Mouse (Mus musculus) MEL (cell line): ENCODE measurements around the gene Gpr3. TPM values are rescaled to one million over a fixed set of nuclear protein-coding genes. Genes with fewer than 3 reads are reported as not detected.

Experiments
- DNase-seq: peaks from one replicate; pipeline ENCODE4 v3.0.0; 2011; ENCODE audit warnings: low read depth, low spot score
- H3K27ac ChIP-seq: 2 replicates; pipeline ENCODE4 v1.5.1; 2012; ENCODE audit warnings: low read depth, mild to moderate bottlenecking, control low read depth, low read length, moderate library complexity; ENCODE audit not compliant: control insufficient read depth
- H3K27me3 ChIP-seq, 2 experiments: fragments of 150-350 bp in 1 of 2; sonication (generic) in 1 of 2; 2 replicates each; pipeline ENCODE4 v1.6.1; 2012; ENCODE audit warnings: low read length in 2 of 2, mild to moderate bottlenecking in 2 of 2, improper control_type of control experiment in 1 of 2, moderate library complexity in 1 of 2; ENCODE audit not compliant: insufficient read depth in 2 of 2, control insufficient read depth in 1 of 2
- H3K36me3 ChIP-seq, 2 experiments: 2 replicates each; pipeline ENCODE4 v1.6.1; 2012 to 2014; ENCODE audit warnings: low read length in 2 of 2, improper control_type of control experiment in 1 of 2, inconsistent platforms in 1 of 2, mild to moderate bottlenecking in 1 of 2; ENCODE audit not compliant: insufficient read depth in 2 of 2, control insufficient read depth in 1 of 2
- H3K4me1 ChIP-seq, 2 experiments: fragments of 150-350 bp in 1 of 2; sonication (generic) in 1 of 2; 2 replicates each; pipeline ENCODE4 v1.6.1; 2012; ENCODE audit warnings: low read length in 2 of 2, improper control_type of control experiment in 1 of 2, mild to moderate bottlenecking in 1 of 2; ENCODE audit not compliant: insufficient read depth in 2 of 2, control insufficient read depth in 1 of 2
- H3K4me3 ChIP-seq, 2 experiments: fragments of 150-350 bp in 1 of 2; sonication (generic) in 1 of 2; 2 replicates each; pipeline ENCODE4 v1.5.1; 2012; ENCODE audit warnings: low read depth in 2 of 2, low read length in 2 of 2, mild to moderate bottlenecking in 2 of 2, moderate library complexity in 2 of 2, control low read depth in 1 of 2, improper control_type of control experiment in 1 of 2; ENCODE audit not compliant: control insufficient read depth in 1 of 2, insufficient read depth in 1 of 2
- H3K79me2 ChIP-seq: 2 replicates; pipeline ENCODE4 v1.6.1; 2012; ENCODE audit warnings: mild to moderate bottlenecking, low read length, moderate library complexity; ENCODE audit not compliant: control insufficient read depth, poor library complexity, insufficient read depth
- H3K9ac ChIP-seq: 2 replicates; pipeline ENCODE4 v1.6.1; 2012; ENCODE audit warnings: low read depth, mild to moderate bottlenecking, control low read depth, low read length, moderate library complexity; ENCODE audit not compliant: control insufficient read depth, poor library complexity, severe bottlenecking
- H3K9me3 ChIP-seq: fragments of 150-350 bp; sonication (generic); replicated peaks from 2 replicates; pipeline ENCODE4 v1.6.1; 2012; ENCODE audit warnings: mild to moderate bottlenecking, low read length, improper control_type of control experiment, moderate library complexity; ENCODE audit not compliant: insufficient read depth
- BHLHE40 ChIP-seq: IDR thresholded peaks from 2 replicates; pipeline ENCODE4 v1.6.1; 2012; ENCODE audit warnings: low read depth, mild to moderate bottlenecking, inconsistent platforms, low read length, improper control_type of control experiment, borderline replicate concordance
- ELF1 ChIP-seq: IDR thresholded peaks from 2 replicates; pipeline ENCODE4 v1.6.1; 2014; ENCODE audit warnings: low read depth, mild to moderate bottlenecking, inconsistent platforms, low read length, improper control_type of control experiment, moderate library complexity
- EP300 ChIP-seq, 2 experiments: IDR thresholded peaks; 2 replicates each; pipeline ENCODE4 v1.6.1; 2011; ENCODE audit warnings: improper control_type of control experiment in 2 of 2, low read length in 2 of 2, low read depth in 1 of 2, mild to moderate bottlenecking in 1 of 2
- ETS1 ChIP-seq: IDR thresholded peaks from 2 replicates; pipeline ENCODE4 v1.6.1; 2012; ENCODE audit warnings: low read depth, mild to moderate bottlenecking, inconsistent platforms, low read length, improper control_type of control experiment, moderate library complexity
- GATA1 ChIP-seq: IDR thresholded peaks from 2 replicates; pipeline ENCODE4 v1.6.1; 2011; ENCODE audit warnings: low read depth, low read length, improper control_type of control experiment
- HCFC1 ChIP-seq: IDR thresholded peaks from 2 replicates; pipeline ENCODE4 v1.6.1; 2012; ENCODE audit warnings: low read depth, mild to moderate bottlenecking, inconsistent platforms, low read length, improper control_type of control experiment, moderate library complexity
- MAFK ChIP-seq: IDR thresholded peaks from 2 replicates; pipeline ENCODE4 v1.6.1; 2011; ENCODE audit warnings: low read depth, mild to moderate bottlenecking, low read length, improper control_type of control experiment, borderline replicate concordance
- MAZ ChIP-seq: IDR thresholded peaks from 2 replicates; pipeline ENCODE4 v1.6.1; 2012; ENCODE audit warnings: low read depth, mild to moderate bottlenecking, inconsistent platforms, low read length, improper control_type of control experiment
- MYC ChIP-seq: IDR thresholded peaks from 2 replicates; pipeline ENCODE4 v1.6.1; 2011; ENCODE audit warnings: low read depth, mild to moderate bottlenecking, low read length, improper control_type of control experiment, moderate library complexity
- POLR2A ChIP-seq, 2 experiments: IDR thresholded peaks; 2 replicates each; pipeline ENCODE4 v1.6.1; 2011 to 2012; ENCODE audit warnings: low read length in 2 of 2, mild to moderate bottlenecking in 2 of 2, control low read depth in 1 of 2, improper control_type of control experiment in 1 of 2, low read depth in 1 of 2, moderate library complexity in 1 of 2; ENCODE audit not compliant: control insufficient read depth in 1 of 2, insufficient read depth in 1 of 2, poor library complexity in 1 of 2
- RAD21 ChIP-seq: IDR thresholded peaks from 2 replicates; pipeline ENCODE4 v1.6.1; 2011; ENCODE audit warnings: mild to moderate bottlenecking, low read depth, low read length, improper control_type of control experiment
- RCOR1 ChIP-seq: IDR thresholded peaks from 2 replicates; pipeline ENCODE4 v1.6.1; 2012; ENCODE audit warnings: low read depth, mild to moderate bottlenecking, inconsistent platforms, low read length, improper control_type of control experiment
- SIN3A ChIP-seq: IDR thresholded peaks from 2 replicates; pipeline ENCODE4 v1.6.1; 2012; ENCODE audit warnings: low read length, improper control_type of control experiment, inconsistent platforms
- TAL1 ChIP-seq: IDR thresholded peaks from 2 replicates; pipeline ENCODE4 v1.6.1; 2012; ENCODE audit warnings: mild to moderate bottlenecking, inconsistent platforms, low read length, moderate library complexity, mixed read lengths
- TBP ChIP-seq: IDR thresholded peaks from 2 replicates; pipeline ENCODE4 v1.8.0; 2011; ENCODE audit warnings: low read depth, low read length, improper control_type of control experiment
- TCF12 ChIP-seq: IDR thresholded peaks from 2 replicates; pipeline ENCODE4 v1.6.1; 2014; ENCODE audit warnings: low read depth, mild to moderate bottlenecking, inconsistent platforms, low read length, improper control_type of control experiment, moderate library complexity
- USF1 ChIP-seq: IDR thresholded peaks from 2 replicates; pipeline ENCODE4 v1.6.1; 2014; ENCODE audit warnings: low read depth, mild to moderate bottlenecking, inconsistent platforms, low read length, improper control_type of control experiment, moderate library complexity
- USF2 ChIP-seq, 2 experiments: IDR thresholded peaks; 2 replicates each; pipeline ENCODE4 v1.6.1; 2011 to 2012; ENCODE audit warnings: improper control_type of control experiment in 2 of 2, low read length in 2 of 2, borderline replicate concordance in 1 of 2, inconsistent platforms in 1 of 2, low read depth in 1 of 2, mild to moderate bottlenecking in 1 of 2; ENCODE audit not compliant: insufficient read depth in 1 of 2
- polyA plus RNA-seq, 2 experiments: library from polyadenylated mRNA; stranded (reverse) in 1 of 2; unstranded in 1 of 2; fragments of >175 nt in 1 of 2; fragments of >200 nt in 1 of 2; gene quantifications; 2 replicates each; pipeline versions ENCODE4 v1.2.1 to v1.2.4; 2012; ENCODE audit warnings: low replicate concordance in 2 of 2, low read depth in 1 of 2; ENCODE audit not compliant: insufficient read length in 2 of 2, insufficient read depth in 1 of 2, missing spikeins in 1 of 2
- total RNA-seq: library from RNA; depleted of rRNA; stranded (reverse); fragments of 300-350 nt; gene quantifications from 2 replicates; pipeline ENCODE4 v1.2.3, GENCODE M21; 2012

Gene Gpr3
- total and polyA plus RNA-seq, 3 experiments: 0.08 to 0.35 TPM; not detected in 1

DNA sequence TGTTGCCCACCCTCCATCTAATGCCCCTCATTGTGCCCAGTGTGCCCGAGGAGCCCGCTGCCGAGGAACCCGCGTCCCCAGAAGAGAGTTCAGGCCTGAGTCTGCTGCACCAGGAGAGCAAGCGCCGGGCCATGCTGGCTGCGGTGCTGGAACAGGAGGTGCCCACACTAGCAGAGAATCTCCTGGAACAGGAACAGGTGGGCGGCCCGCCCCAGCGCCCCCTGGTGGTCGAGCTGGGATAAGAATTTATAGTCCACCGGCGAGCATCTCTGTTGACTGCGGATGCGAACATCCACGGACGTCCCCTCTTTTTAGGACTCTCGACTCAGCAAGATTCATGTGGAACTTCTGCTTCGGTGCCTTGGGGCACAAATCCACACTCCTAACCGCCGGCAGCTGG lies 38.3 kb upstream of the Gpr3 start (continued):
- TF ChIP-seq MAZ (no peak), TBP (no peak), SIN3A (peak; percentile 68), USF2 (IDR thresholded peaks at IDR 0.05; ENCODE audit: borderline replicate concordance in 1 of 2, insufficient read depth in 1 of 2, low read depth in 1 of 2, low read length in 2 of 2) (no peak)

DNA sequence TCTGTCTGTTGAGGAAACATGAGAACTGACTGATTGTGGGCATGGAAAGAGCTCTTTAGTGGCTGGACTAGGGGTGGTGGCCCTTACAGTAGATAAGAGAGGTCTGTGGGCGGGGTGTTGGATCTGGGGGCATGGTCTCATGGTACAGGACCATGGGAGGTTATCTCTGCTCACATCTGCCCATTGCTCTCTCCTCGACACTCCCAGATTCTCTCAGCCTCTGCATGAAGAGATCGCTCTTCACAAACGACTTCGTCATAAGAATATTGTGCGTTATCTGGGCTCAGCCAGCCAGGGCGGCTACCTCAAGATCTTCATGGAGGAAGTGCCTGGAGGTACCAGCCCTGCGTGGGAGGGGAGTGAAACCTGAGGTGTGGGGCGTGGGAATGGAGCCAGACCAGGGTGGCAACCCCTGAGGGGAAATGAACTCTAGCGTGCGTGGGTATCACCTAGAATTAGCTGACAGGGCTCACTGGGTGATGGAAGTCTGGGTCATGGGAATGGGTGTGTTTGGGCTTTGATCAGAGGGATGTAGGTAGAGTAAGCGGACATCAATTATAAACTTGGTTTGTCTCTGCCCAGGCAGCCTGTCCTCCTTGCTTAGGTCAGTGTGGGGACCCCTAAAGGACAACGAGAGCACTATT lies 35.6 kb upstream of the Gpr3 start:
- H3K9ac ChIP-seq: peak overlapping the region; percentile 66
- no peaks in the 10 kb centered on the region; the same call in 1 of the 2 replicates for H3K79me2 ChIP-seq
- peak overlapping the region in 1 of 2 experiments; percentile 40; a peak in 2 of 4 replicates for H3K4me3 ChIP-seq
- no peaks in the 10 kb centered on the region for H3K9me3 ChIP-seq
- peak; percentile 94 for DNase-seq
- H3K27me3 ChIP-seq: no peaks in the 10 kb centered on the region
- H3K4me1 ChIP-seq: peaks cover 12 to 68% of the 10 kb centered on the region in 2 experiments
- peaks cover 0 to 48% of the 10 kb centered on the region in 2 experiments; a peak in 2 of 4 replicates for H3K36me3 ChIP-seq
- H3K27ac ChIP-seq: peak overlapping the region; percentile 98
- TF ChIP-seq RCOR1 (peak; percentile 53; the same call in 1 of the 2 replicates), POLR2A (IDR thresholded peaks at IDR 0.05; ENCODE audit: control insufficient read depth in 1 of 2, insufficient read depth in 1 of 2, low read depth in 1 of 2, low read length in 2 of 2, poor library complexity in 1 of 2) (peak in 1 of 2 experiments; percentile 32; a peak in 1 of 4 replicates), TBP (peak; percentile 42; the same call in 1 of the 2 replicates), TCF12 (peak; percentile 91), SIN3A (peak; percentile 72), HCFC1 (peak; percentile 32; the same call in 1 of the 2 replicates), RAD21 (no peak), MAFK (no peak), TAL1 (peak; percentile 93), USF2 (IDR thresholded peaks at IDR 0.05; ENCODE audit: borderline replicate concordance in 1 of 2, insufficient read depth in 1 of 2, low read depth in 1 of 2, low read length in 2 of 2) (no peak), ELF1 (0 out of 2 replicates have a peak, but pooled peaks have one; percentile 40), USF1 (no peak), MYC (peak; percentile 53), GATA1 (peak; percentile 94), BHLHE40 (peak; percentile 84; the same call in 1 of the 2 replicates), EP300 (IDR thresholded peaks at IDR 0.05; ENCODE audit: low read depth in 1 of 2, low read length in 2 of 2) (peak; percentile 87 to 94), ETS1 (peak; percentile 87), MAZ (peak; percentile 72; the same call in 1 of the 2 replicates)
- TF ChIP-seq, all 39 proteins: peak for 14
